Mouse (Mus musculus) cerebellum, adult 9-11 months (tissue): ENCODE data around the gene Gfra1.

ENCODE experiments used
- DNase-seq: peaks from one replicate; pipeline ENCODE4 v3.0.0; 2022

Gene Gfra1

DNA sequence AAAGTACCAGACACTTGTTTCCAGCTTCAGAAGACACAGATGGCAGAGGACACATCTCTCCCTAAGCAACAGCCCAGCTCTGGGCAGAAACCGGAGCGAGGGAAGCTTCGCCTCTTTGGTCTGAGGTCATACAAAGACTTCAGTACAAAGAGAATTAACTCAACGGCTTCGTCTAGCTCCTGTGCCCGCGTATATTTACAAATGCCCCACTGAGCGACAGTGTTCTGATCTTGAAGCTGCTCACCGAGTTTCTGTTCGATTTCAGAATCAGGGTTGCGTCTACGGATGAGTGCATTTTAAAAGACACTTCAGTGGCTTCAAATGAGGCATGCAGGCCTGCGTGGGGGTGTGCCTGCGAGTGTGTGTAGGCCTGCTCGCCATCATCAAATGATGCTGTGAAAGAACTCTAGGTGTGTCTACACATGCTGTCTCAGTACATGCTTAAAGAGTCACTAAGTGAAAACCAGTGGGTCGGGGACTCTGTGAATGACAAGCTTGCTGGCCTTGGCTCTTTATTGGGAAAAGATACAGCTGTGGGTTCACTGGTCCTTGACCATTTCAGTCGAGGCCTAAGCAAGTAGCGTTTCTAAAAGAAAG lies 66.8 kb downstream of the Gfra1 start:
- no peak for DNase-seq

DNA sequence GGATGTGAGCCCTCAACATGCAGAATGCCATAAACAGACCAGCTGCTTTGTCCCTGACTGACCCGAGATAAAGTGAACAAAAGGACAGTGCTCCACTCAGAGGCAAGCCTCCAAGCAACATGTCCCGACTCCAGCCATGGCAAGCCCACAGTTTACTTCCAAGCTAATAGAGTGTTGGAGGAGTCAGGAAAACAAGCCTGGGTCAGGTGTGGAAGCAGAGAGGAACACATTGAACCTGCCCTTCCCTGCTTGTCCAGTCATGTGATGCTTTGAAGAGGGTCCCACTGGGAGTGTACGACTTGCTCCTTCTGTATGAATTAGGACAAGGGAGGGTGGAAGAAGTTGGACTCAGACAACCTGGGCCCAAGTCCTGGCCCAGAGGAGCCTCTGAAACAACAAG lies 72.4 kb downstream of the Gfra1 start:
- no peak for DNase-seq

DNA sequence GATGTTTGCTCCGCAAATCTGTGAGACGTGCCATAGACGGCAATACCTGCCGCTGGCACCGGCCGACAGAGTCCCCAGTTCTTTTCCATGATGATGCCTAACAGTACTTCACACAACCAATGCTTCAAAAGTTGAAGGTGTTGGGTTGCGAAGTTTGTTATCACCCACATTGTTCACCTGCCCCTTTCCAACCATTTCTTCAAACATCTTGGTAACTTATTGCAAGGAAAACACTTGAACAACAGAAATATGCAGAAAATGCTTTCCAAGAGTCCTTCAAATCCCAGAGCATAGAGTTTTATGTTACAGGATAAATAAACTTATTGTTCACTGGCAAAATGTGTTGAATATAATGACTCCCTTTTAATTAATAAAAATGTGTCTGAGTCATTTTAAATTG lies 73.2 kb downstream of the Gfra1 start:
- no peak for DNase-seq

GRCm38 (mm10) chr19:58377969-58378368 lies 77.7 kb downstream of the Gfra1 start:
- no peak for DNase-seq

DNA sequence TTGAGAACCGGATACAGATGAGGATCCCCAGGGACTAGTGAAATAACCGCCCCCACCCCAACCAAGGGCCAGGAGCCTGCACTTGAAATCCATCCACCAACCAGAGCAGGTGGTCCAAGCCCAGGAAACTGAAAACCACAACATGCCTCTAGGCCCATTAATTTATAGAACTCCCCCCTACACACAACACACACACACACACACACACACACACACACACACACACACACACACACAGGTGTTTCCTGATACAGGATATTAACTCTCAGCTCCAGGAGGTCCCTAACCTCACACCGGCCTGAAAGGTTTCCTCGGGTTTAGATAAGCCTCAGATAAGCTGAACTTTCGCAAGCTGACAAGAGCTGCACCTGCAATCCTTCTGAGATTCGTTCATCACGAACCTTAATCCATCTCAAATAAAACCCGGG lies 79.0 kb downstream of the Gfra1 start:
- DNase-seq: no peak

- DNase-seq: no peak
These were observed 81.1 kb downstream of the Gfra1 start for GRCm38 (mm10) chr19:58374648-58375047.

GRCm38 (mm10) chr19:58374155-58374554 lies 81.6 kb downstream of the Gfra1 start:
- no peak for DNase-seq

DNA sequence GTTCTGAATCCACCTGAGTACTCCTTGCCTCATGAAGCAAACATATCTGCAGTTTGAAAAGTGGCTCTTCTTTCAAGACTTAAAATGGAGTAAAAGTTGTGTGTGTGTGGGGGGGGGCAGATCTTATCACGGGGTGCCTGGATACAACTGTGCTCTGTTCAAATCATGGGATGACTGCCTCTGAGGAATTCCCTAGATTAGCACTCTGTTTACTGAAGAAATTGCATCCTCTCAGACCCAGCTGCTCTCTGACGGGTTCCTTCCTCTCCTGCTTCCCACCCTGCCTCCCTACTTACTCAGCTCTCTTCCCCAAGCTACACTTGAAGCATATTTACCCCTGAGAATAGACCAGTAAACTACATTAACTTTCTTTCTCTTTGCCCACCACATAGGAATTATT lies 87.2 kb downstream of the Gfra1 start:
- no peak for DNase-seq

- no peak for DNase-seq
These were observed 91.0 kb downstream of the Gfra1 start for GRCm38 (mm10) chr19:58364688-58365087.

- no peak for DNase-seq
These were observed 94.7 kb downstream of the Gfra1 start for GRCm38 (mm10) chr19:58360982-58361381.

DNA sequence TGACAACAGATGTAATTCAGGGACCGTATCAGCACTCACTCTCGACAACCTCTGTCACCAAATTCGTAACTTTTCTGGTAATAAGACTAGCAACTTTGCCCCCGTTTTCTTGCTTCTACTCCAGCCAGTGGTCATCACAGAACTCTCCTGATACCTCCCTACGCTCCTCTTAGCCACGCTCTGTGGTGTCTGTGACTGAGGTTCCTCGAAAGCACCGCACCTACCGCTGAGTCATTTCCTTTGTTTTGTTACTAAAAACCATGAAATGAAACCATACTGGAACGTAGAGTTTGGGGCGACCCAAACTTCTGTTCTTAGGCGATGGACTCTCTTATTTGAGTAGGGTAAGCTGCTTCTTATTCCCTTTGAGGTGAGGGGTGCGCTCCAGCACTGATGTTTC lies 97.6 kb downstream of the Gfra1 start:
- DNase-seq: no peak

GRCm38 (mm10) chr19:58353953-58354352 lies 101.8 kb downstream of the Gfra1 start:
- no peak for DNase-seq

DNA sequence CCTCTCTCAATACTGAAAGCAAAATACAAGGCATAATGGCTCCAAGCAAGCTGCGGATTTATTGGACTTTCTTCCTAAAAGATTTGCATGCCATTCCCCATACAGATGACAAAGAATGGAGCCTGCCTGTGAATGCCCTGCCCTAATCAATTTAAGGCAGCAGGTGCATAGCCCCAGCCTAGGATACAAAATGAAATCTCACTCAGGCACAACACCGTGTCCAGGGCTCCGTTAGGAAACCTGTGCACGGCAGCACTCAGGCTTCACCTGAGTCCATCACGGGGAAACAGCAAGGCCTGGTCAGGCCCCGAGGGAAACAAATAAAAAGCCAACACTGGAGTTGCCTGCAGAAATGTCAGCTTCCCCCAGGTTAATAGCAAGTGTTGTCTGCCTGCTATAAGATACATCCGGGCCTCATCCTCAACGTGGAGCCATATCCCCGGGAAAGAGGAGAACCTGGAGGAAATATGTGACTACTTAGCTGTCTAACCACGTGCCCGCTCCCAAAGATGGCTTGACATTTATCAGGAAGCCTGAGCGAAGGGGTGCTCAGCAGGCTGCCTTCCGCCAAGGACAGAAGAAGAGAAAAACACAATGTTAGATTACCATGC lies 102.3 kb downstream of the Gfra1 start:
- no peak for DNase-seq

- DNase-seq: no peak
These were observed 105.8 kb downstream of the Gfra1 start for GRCm38 (mm10) chr19:58349890-58350408.

GRCm38 (mm10) chr19:58345137-58345536 lies 110.6 kb downstream of the Gfra1 start:
- no peak for DNase-seq

DNA sequence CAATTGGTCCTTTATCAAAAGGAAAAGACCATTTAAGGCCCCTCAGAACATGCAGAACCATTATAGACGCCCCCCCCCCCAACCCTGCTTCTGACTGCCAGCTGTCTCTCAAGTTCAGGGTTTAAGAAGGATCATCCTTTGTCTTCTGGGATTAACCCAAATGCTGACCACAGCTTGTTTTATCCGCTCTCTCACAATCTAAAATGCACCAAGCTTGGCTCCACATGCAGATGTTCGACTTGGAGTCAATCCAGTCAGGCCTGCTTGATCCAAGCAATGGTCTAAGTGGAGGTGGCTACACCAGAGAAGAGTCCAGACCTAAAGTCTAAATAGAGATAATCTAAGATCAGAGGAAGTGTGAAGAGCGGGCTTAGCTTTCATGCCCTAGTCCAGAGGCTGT lies 114.4 kb downstream of the Gfra1 start:
- no peak for DNase-seq

DNA sequence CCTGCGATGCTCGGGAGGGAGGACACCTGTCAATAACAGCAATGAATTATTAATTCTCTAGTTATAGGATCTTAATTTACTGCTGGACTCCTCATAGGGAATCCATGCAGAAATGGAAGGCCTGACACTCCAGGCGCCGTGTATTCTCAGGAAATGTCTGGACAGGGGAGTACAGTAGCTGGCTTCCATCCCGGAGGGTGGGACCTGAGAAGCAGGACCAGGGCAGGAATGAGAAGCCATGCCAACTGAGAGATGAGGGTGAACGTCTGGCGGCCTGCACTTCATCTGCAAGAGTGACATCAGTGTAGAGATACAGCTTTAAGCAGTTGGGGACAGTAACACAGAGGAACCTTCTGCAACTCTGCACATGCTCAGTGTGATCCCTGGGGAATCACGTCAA lies 115.5 kb downstream of the Gfra1 start:
- no peak for DNase-seq

- no peak for DNase-seq
These were observed 118.9 kb downstream of the Gfra1 start for GRCm38 (mm10) chr19:58336802-58337201.

GRCm38 (mm10) chr19:58335585-58336530 lies 119.9 kb downstream of the Gfra1 start:
- DNase-seq: no peak

DNA sequence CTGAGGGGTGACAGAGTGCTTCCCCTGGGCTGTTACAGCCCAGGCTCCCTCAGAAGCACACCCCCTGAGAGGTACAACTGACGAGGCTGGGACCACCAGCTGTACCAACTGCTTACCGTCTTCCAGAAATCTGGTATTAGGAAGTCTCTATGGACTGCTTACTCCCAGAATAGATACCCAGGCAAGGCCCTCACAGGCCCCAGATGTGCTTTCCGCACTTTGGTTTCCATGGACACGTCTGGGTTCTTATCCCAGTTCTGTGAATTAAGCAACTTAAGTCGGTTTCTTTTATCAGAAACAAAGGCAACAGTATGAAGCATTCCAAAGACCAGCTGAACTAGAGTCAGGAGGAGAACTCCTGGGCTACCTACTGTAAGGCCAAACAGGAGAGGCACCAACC lies 126.4 kb downstream of the Gfra1 start:
- no peak for DNase-seq

GRCm38 (mm10) chr19:58328014-58328413 lies 127.7 kb downstream of the Gfra1 start:
- no peak for DNase-seq

DNA sequence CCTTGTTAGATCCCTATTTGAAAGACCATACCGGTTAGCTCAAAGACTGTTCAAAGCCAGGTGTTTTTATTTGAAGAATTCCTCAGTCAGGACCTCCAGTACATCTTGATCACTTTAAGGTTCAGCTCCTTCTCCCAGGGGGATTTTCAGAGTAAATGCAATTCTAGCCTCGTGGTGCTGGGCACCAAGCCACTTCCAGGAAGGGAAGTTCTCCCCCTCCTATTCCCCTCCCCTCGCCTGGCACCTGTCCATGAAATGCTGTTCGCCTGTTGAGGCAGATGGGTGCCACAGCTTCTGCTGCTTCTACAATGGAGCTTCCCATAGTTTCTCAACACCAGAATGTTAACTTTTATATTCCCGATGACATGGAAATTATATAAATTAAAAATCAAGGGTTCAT lies 139.2 kb downstream of the Gfra1 start:
- DNase-seq: no peak

GRCm38 (mm10) chr19:58315681-58316080 lies 140.0 kb downstream of the Gfra1 start:
- DNase-seq: no peak

GRCm38 (mm10) chr19:58314631-58315030 lies 141.1 kb downstream of the Gfra1 start:
- no peak for DNase-seq
